1 mouse cellular context compared by ENCODE assay signal in the genomic region with DNA sequence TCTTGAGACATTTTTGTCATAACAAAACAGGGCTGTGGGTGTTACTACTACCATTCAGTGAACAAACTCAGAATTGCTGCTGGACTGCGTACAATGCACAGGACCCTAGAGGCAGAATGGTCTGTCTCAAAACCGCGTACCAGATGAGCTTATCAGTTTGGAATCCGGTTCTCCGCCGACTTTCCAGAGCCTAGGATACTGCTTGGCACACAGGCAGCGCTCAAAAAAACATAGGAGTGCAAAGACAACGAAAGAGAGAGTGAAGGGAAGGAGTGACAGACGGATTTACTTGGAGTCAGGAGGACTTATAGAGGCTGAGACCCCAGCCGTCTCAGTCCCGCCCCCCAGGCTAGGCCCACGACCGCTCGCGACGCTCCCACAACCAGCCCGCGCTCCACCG.
A peak's percentile ranks its signal among the peaks of the same experiment; 100 is the strongest.
TF ChIP-seq lines count a peak whose summit lies in the region.

No protein-coding gene starts in this region.

TF ChIP-seq in CH12.LX, 34 proteins besides CTCF, POLR2A, EP300 and RAD21:
- no peak for TF ChIP-seq ZC3H11A (IDR thresholded peaks at IDR 0.05; ENCODE audit: low read depth, low read length)
- TF ChIP-seq JUND (conservative IDR thresholded peaks at IDR 0.05; ENCODE audit: low read depth, low read length): no peak
- TF ChIP-seq KAT2A (IDR thresholded peaks at IDR 0.05; ENCODE audit: insufficient replicate concordance, low read length): no peak
- 0 out of 2 replicates have a peak, but pooled peaks have one; percentile 5 for TF ChIP-seq NRF1 (IDR thresholded peaks at IDR 0.05; ENCODE audit: low read depth, low read length)
- TF ChIP-seq USF1 (IDR thresholded peaks at IDR 0.05; ENCODE audit: low read depth, low read length): no peak
